Mouse (Mus musculus): ENCODE results near the gene Sgcd. TPM values are rescaled to one million over a fixed set of nuclear protein-coding genes. Genes with fewer than 3 reads are reported as not detected.

Gene Sgcd
- polyA plus RNA-seq, 1 experiment from 2014 or later = 3.1 TPM

DNA sequence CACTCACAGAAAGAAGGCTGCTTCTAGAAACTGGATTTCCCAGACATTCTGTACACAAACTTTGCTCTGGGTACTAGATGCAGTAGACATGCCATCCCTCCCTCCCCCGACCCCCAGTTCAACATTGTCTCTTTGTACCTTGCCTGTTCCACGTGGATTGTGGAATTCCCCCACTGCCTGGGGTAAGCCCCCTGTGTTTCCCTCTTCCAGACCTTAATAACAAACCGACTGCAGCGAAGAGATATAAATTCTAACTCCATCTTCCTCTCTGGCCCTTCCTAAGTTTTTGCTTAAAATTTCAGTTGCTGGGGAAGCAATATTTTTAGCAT is 609.2 kb downstream of the Sgcd start:
- 31% methylated on average over 4 of the region's 4 CpGs for WGBS
- no peaks in the 10 kb centered on the region for H3K9me3 ChIP-seq (ENCODE audit: control insufficient read depth, low read length)
- H3K4me1 ChIP-seq (ENCODE audit: control insufficient read depth, insufficient read depth, low read length) = 0 out of 2 replicates have a peak, but pooled peaks cover 4% of the 10 kb centered on the region
- no peaks in the 10 kb centered on the region for H3K36me3 ChIP-seq (ENCODE audit: control insufficient read depth, insufficient read depth, low read length)
- peak overlapping the region; percentile 74; the same call in 1 of the 2 replicates for H3K27ac ChIP-seq (ENCODE audit: low read depth, low read length)
- peak overlapping the region; percentile 68 for H3K4me2 ChIP-seq (replicated peaks; ENCODE audit: low read depth, low read length)
- H3K4me3 ChIP-seq (ENCODE audit: low read length) = peak overlapping the region; percentile 36
- peak overlapping the region; percentile 65; the same call in 1 of the 2 replicates for H3K9ac ChIP-seq (ENCODE audit: low read depth, low read length)
- ATAC-seq (ENCODE audit: low FRiP score, low TSS enrichment) = 0 out of 2 replicates have a peak, but pooled peaks have one; percentile 2
- H3K27me3 ChIP-seq (ENCODE audit: control insufficient read depth, insufficient read depth, low read length) = no peaks in the 10 kb centered on the region

GRCm38 (mm10) chr11:47378843-47379629 is 609.7 kb downstream of the Sgcd start:
- peak overlapping the region; percentile 36 for H3K4me3 ChIP-seq (ENCODE audit: low read length)
- peak overlapping the region; percentile 74; the same call in 1 of the 2 replicates for H3K27ac ChIP-seq (ENCODE audit: low read depth, low read length)
- 4% methylated on average over 25 of the region's 25 CpGs for WGBS
- peak; percentile 95 for ATAC-seq (ENCODE audit: low FRiP score, low TSS enrichment)
- H3K4me2 ChIP-seq (replicated peaks; ENCODE audit: low read depth, low read length) = peak overlapping the region; percentile 68
- H3K9me3 ChIP-seq (ENCODE audit: control insufficient read depth, low read length) = no peaks in the 10 kb centered on the region
- H3K9ac ChIP-seq (ENCODE audit: low read depth, low read length) = peak overlapping the region; percentile 65; the same call in 1 of the 2 replicates
- H3K27me3 ChIP-seq (ENCODE audit: control insufficient read depth, insufficient read depth, low read length) = no peaks in the 10 kb centered on the region
- 0 out of 2 replicates have a peak, but pooled peaks cover 4% of the 10 kb centered on the region for H3K4me1 ChIP-seq (ENCODE audit: control insufficient read depth, insufficient read depth, low read length)
- H3K36me3 ChIP-seq (ENCODE audit: control insufficient read depth, insufficient read depth, low read length) = no peaks in the 10 kb centered on the region

- ATAC-seq (ENCODE audit: low FRiP score, low TSS enrichment) = no peak
- WGBS = 44% methylated on average over 6 of the region's 6 CpGs
These were observed 611.3 kb downstream of the Sgcd start for GRCm38 (mm10) chr11:47377421-47377820.

DNA sequence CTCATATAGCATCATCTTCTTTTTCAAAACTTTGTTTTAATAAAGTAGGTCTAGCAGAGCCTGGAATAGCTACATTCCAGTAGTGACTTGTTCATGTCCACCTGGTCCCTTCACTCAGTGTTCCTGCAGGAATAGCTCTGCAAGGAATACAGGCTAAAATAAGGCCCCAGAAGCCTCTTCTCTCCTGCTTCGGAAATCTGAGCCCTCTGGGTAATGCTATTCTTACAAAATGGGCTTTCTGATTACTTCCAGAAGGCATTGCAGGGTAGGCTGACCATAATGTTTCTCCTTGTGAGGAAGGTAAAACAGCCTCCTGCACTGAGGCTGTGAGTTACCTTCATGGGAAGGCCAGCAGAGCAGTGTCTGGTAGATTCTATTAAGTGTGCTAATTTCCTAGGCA is 611.9 kb downstream of the Sgcd start:
- WGBS = 17% methylated on average over 1 of the region's 1 CpGs
- no peak overlapping the region for H3K4me2 ChIP-seq (replicated peaks; ENCODE audit: low read depth, low read length)
- no peak overlapping the region for H3K27ac ChIP-seq (ENCODE audit: low read depth, low read length)
- H3K4me1 ChIP-seq (ENCODE audit: control insufficient read depth, insufficient read depth, low read length) = 0 out of 2 replicates have a peak, but pooled peaks cover 4% of the 10 kb centered on the region
- no peak for ATAC-seq (ENCODE audit: low FRiP score, low TSS enrichment)
- H3K9me3 ChIP-seq (ENCODE audit: control insufficient read depth, low read length) = no peaks in the 10 kb centered on the region
- H3K27me3 ChIP-seq (ENCODE audit: control insufficient read depth, insufficient read depth, low read length) = no peaks in the 10 kb centered on the region
- H3K4me3 ChIP-seq (ENCODE audit: low read length) = no peak overlapping the region
- H3K36me3 ChIP-seq (ENCODE audit: control insufficient read depth, insufficient read depth, low read length) = no peaks in the 10 kb centered on the region
- H3K9ac ChIP-seq (ENCODE audit: low read depth, low read length) = no peak overlapping the region

More at GRCm38 (mm10) chr11:47377421-47377820, 611.3 kb downstream of the Sgcd start:
- H3K36me3 ChIP-seq (ENCODE audit: control insufficient read depth, insufficient read depth, low read length) = no peaks in the 10 kb centered on the region
- H3K9me3 ChIP-seq (ENCODE audit: control insufficient read depth, low read length) = no peaks in the 10 kb centered on the region
- no peak overlapping the region; the same call in 1 of the 2 replicates for H3K4me2 ChIP-seq (replicated peaks; ENCODE audit: low read depth, low read length)
- H3K9ac ChIP-seq (ENCODE audit: low read depth, low read length) = no peak overlapping the region
- H3K4me1 ChIP-seq (ENCODE audit: control insufficient read depth, insufficient read depth, low read length) = 0 out of 2 replicates have a peak, but pooled peaks cover 4% of the 10 kb centered on the region
- no peaks in the 10 kb centered on the region for H3K27me3 ChIP-seq (ENCODE audit: control insufficient read depth, insufficient read depth, low read length)
- no peak overlapping the region for H3K27ac ChIP-seq (ENCODE audit: low read depth, low read length)
- no peak overlapping the region for H3K4me3 ChIP-seq (ENCODE audit: low read length)

DNA sequence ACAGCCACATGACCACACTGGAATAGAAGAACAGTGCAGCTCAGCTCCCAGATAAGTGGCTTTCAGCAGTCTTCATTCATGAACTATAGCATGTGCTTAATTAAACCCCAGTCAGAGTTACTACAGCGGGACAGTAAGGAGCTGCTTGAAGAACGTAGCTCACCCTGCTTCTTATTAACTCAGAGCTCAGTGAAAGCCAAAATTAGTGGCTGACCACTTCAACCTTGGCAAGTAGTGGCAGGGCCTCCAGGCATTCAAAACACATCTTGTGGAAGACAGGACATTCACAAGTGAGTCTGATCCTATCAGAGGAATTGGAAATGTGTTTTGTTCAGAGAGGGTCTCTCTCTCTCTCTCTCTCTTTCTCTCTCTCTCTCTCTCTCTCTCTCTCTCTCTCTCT is 617.2 kb downstream of the Sgcd start:
- no peak for ATAC-seq (ENCODE audit: low FRiP score, low TSS enrichment)
- Histone ChIP-seq H3K9ac (ENCODE audit: low read depth, low read length) (no peak overlapping the region), H3K9me3 (ENCODE audit: control insufficient read depth, low read length) (no peaks in the 10 kb centered on the region), H3K27ac (ENCODE audit: low read depth, low read length) (no peak overlapping the region), H3K4me3 (ENCODE audit: low read length) (no peak overlapping the region), H3K27me3 (ENCODE audit: control insufficient read depth, insufficient read depth, low read length) (no peaks in the 10 kb centered on the region), H3K36me3 (ENCODE audit: control insufficient read depth, insufficient read depth, low read length) (no peaks in the 10 kb centered on the region), H3K4me2 (replicated peaks; ENCODE audit: low read depth, low read length) (no peak overlapping the region), H3K4me1 (ENCODE audit: control insufficient read depth, insufficient read depth, low read length) (no peaks in the 10 kb centered on the region)
- WGBS = 71% methylated on average over 2 of the region's 2 CpGs

DNA sequence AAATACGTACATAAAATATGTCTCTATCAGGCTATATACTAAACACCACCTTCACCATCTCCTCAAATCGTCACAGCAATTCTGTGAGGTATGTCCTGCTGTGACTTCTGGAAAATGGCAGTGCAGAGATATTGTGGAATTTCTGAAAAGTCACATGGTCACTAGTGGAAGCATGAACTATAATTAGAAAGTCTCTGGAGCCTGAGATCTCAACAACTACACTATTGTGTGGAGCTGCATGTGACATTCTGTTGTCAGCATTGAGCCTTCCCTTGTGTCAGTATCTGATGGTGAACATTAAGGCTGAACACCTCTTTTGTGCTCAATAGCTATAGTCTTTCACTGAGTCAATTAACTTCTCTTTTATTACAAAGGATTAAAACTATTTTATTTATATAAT is 637.2 kb downstream of the Sgcd start:
- Histone ChIP-seq H3K36me3 (ENCODE audit: control insufficient read depth, insufficient read depth, low read length) (no peaks in the 10 kb centered on the region), H3K9me3 (ENCODE audit: control insufficient read depth, low read length) (no peaks in the 10 kb centered on the region), H3K27me3 (ENCODE audit: control insufficient read depth, insufficient read depth, low read length) (no peaks in the 10 kb centered on the region), H3K4me1 (ENCODE audit: control insufficient read depth, insufficient read depth, low read length) (no peaks in the 10 kb centered on the region), H3K9ac (ENCODE audit: low read depth, low read length) (no peak overlapping the region), H3K4me3 (ENCODE audit: low read length) (no peak overlapping the region), H3K4me2 (replicated peaks; ENCODE audit: low read depth, low read length) (no peak overlapping the region), H3K27ac (ENCODE audit: low read depth, low read length) (no peak overlapping the region)
- 95% methylated on average over 2 of the region's 2 CpGs for whole genome bisulfite sequencing
- ATAC-seq (ENCODE audit: low FRiP score, low TSS enrichment) = no peak

DNA sequence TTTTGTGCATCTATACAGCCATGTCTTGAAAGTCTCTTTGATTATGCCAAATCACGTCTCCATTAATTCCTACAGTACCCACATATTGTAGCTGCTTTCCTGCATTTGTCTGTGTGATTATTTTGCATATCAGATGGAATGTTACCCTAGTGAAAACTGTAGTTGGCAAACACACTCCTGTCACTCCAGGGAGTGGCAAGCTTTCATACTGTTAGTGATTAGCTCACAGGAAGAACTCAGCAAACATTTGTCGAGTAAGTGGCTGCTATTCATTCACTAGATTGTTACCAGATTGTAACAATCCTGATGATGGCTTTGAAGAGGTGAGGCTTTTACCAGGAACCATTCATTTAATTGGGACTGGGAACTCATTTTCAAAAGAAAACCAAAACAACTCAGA is 645.3 kb downstream of the Sgcd start:
- Histone ChIP-seq H3K9ac (ENCODE audit: low read depth, low read length) (no peak overlapping the region), H3K4me2 (replicated peaks; ENCODE audit: low read depth, low read length) (no peak overlapping the region), H3K36me3 (ENCODE audit: control insufficient read depth, insufficient read depth, low read length) (no peaks in the 10 kb centered on the region), H3K27me3 (ENCODE audit: control insufficient read depth, insufficient read depth, low read length) (no peaks in the 10 kb centered on the region), H3K9me3 (ENCODE audit: control insufficient read depth, low read length) (no peaks in the 10 kb centered on the region), H3K4me3 (ENCODE audit: low read length) (no peak overlapping the region), H3K4me1 (ENCODE audit: control insufficient read depth, insufficient read depth, low read length) (no peaks in the 10 kb centered on the region), H3K27ac (ENCODE audit: low read depth, low read length) (no peak overlapping the region)
- 45% methylated on average over 2 of the region's 2 CpGs for WGBS
- no peak for ATAC-seq (ENCODE audit: low FRiP score, low TSS enrichment)

- H3K9ac ChIP-seq (ENCODE audit: low read depth, low read length) = no peak overlapping the region
- no peak overlapping the region for H3K4me2 ChIP-seq (replicated peaks; ENCODE audit: low read depth, low read length)
- 88% methylated on average over 2 of the region's 2 CpGs for WGBS
- no peak for ATAC-seq (ENCODE audit: low FRiP score, low TSS enrichment)
- no peaks in the 10 kb centered on the region for H3K27me3 ChIP-seq (ENCODE audit: control insufficient read depth, insufficient read depth, low read length)
- no peaks in the 10 kb centered on the region for H3K9me3 ChIP-seq (ENCODE audit: control insufficient read depth, low read length)
- no peak overlapping the region for H3K27ac ChIP-seq (ENCODE audit: low read depth, low read length)
- H3K4me3 ChIP-seq (ENCODE audit: low read length) = no peak overlapping the region
- no peaks in the 10 kb centered on the region for H3K36me3 ChIP-seq (ENCODE audit: control insufficient read depth, insufficient read depth, low read length)
- no peaks in the 10 kb centered on the region for H3K4me1 ChIP-seq (ENCODE audit: control insufficient read depth, insufficient read depth, low read length)
These were observed 655.1 kb downstream of the Sgcd start for GRCm38 (mm10) chr11:47333702-47334101.

- no peak overlapping the region for H3K4me2 ChIP-seq (replicated peaks; ENCODE audit: low read depth, low read length)
These were observed 683.2 kb downstream of the Sgcd start for GRCm38 (mm10) chr11:47305579-47305978.

More at GRCm38 (mm10) chr11:47305579-47305978, 683.2 kb downstream of the Sgcd start:
- Histone ChIP-seq H3K9ac (ENCODE audit: low read depth, low read length) (no peak overlapping the region), H3K4me1 (ENCODE audit: control insufficient read depth, insufficient read depth, low read length) (no peaks in the 10 kb centered on the region), H3K27me3 (ENCODE audit: control insufficient read depth, insufficient read depth, low read length) (no peaks in the 10 kb centered on the region; the same call in 1 of the 2 replicates), H3K4me3 (ENCODE audit: low read length) (no peak overlapping the region), H3K27ac (ENCODE audit: low read depth, low read length) (no peak overlapping the region), H3K9me3 (ENCODE audit: control insufficient read depth, low read length) (no peaks in the 10 kb centered on the region), H3K36me3 (ENCODE audit: control insufficient read depth, insufficient read depth, low read length) (no peaks in the 10 kb centered on the region)
- ATAC-seq (ENCODE audit: low FRiP score, low TSS enrichment) = no peak

Data from kidney, embryonic 14.5 days (tissue).